Mouse (Mus musculus) splenic B cell, adult 2 months (primary cell): Measurements from ENCODE around the gene Eef1a2.

Experiments
- DNase-seq: peaks from one replicate; pipeline ENCODE4 v3.0.0-alpha.2; 2011; ENCODE audit warnings: low read depth, low spot score
- H3K27me3 ChIP-seq: 2 replicates; pipeline ENCODE4 v1.6.1; 2012; ENCODE audit warnings: mild to moderate bottlenecking, low read length, moderate library complexity, mixed read lengths; ENCODE audit not compliant: control insufficient read depth, poor library complexity, insufficient read depth, severe bottlenecking
- H3K36me3 ChIP-seq: 2 replicates; pipeline ENCODE4 v1.6.1; 2012; ENCODE audit warnings: mild to moderate bottlenecking, low read length, moderate library complexity, mixed read lengths; ENCODE audit not compliant: control insufficient read depth, poor library complexity, insufficient read depth, severe bottlenecking

Eef1a2 gene

DNA sequence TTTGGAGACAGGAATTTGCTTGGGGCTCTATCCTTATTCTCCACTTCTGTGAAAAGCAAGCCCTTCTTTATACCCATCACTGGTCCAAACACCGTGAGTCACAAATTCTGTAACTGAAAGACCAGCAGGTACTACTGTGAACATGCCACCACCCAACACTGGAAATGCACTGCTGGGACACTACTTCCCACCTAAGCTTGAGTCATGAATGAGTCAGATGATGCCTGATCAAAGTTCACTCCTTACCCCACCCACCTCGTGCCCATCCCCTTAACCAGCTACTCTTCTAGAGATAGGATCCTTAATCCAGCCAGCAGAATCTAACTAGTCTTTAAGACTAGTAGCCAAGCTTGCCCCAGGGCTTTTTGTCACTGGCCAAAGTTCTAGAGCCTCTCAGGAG, 56.7 kb downstream of the Eef1a2 start:
- DNase-seq: no peak
- H3K36me3 ChIP-seq: no peaks in the 10 kb centered on the region
- H3K27me3 ChIP-seq: no peaks in the 10 kb centered on the region
